Mouse (Mus musculus): ENCODE results near the gene Ankrd13b. TPM values are rescaled to one million over a fixed set of nuclear protein-coding genes. Genes with fewer than 3 reads are reported as not detected.
A peak's percentile ranks its signal among the peaks of the same experiment; 100 is the strongest.

Gene Ankrd13b
- polyA plus RNA-seq, 1 experiment from 2014 or later: 16.7 TPM

GRCm38 (mm10) chr11:77515637-77516552, 26.4 kb upstream of the Ankrd13b start, which contains the start of gene Trp53i13:
Gene Trp53i13 (minus strand): TSS chr11:77515980.
- Histone ChIP-seq H3K4me1 (replicated peaks) (peaks cover 84% of the 10 kb centered on the region), H3K36me3 (no peaks in the 10 kb centered on the region; the same call in 1 of the 2 replicates), H3K9me3 (no peaks in the 10 kb centered on the region), H3K27ac (peak within 1 kb of the TSS; percentile 86), H3K4me3 (peak within 1 kb of the TSS; percentile 64), H3K27me3 (ENCODE audit: insufficient read depth, poor library complexity, severe bottlenecking) (peaks cover 34% of the 10 kb centered on the region)
- DNase-seq (ENCODE audit: low spot score): no peak
- 7% methylated on average over 39 of the region's 39 CpGs for WGBS

GRCm38 (mm10) chr11:77514832-77515636, 25.6 kb upstream of the Ankrd13b start, which contains the start of gene Abhd15:
Gene Abhd15 (plus strand): TSS chr11:77515121.
- Histone ChIP-seq H3K27me3 (ENCODE audit: insufficient read depth, poor library complexity, severe bottlenecking) (peaks cover 34% of the 10 kb centered on the region), H3K4me1 (replicated peaks) (peaks cover 76% of the 10 kb centered on the region), H3K4me3 (peak within 1 kb of the TSS; percentile 64), H3K27ac (peak within 1 kb of the TSS; percentile 86), H3K9me3 (no peaks in the 10 kb centered on the region), H3K36me3 (peaks cover 8% of the 10 kb centered on the region; the same call in 1 of the 2 replicates)
- under 1% methylated on average over 72 of the region's 72 CpGs for WGBS
- DNase-seq (ENCODE audit: low spot score): peak; percentile 87

DNA sequence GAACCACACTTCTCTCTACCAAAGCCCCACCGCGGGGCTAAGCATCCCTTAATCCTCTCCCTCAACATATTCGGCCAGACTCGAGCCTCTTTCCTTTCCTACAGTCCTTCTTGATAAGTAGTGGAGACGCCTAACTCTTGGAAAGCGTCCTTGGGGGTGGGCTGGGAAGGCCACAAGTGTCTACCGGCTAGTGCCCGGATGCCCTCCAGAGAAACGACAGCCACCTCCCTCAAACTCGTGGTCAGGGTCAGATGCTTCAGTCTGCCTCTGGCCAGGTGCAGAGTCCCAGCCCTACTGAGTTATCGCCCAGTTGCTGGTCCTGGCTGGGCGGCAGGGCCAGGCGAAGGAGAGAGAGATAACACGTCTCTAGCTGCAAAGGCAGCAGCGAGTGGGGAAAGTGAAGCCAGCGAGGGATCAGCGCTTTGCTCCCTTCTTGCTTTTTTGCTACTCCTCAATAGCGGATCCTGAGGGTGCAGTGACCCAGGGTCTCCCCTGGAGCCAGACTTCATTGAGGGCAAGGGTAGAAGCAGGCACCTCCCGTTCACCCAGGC, 24.9 kb upstream of the Ankrd13b start:
- Histone ChIP-seq H3K27me3 (ENCODE audit: insufficient read depth, poor library complexity, severe bottlenecking) (peaks cover 34% of the 10 kb centered on the region), H3K27ac (peak overlapping the region; percentile 86)

GRCm38 (mm10) chr11:77513811-77514170, 24.3 kb upstream of the Ankrd13b start:
- Histone ChIP-seq H3K27ac (peak overlapping the region; percentile 90), H3K4me1 (replicated peaks) (peaks cover 74% of the 10 kb centered on the region)
- WGBS: 1% methylated on average over 10 of the region's 10 CpGs

More for the DNA sequence above, 24.9 kb upstream of the Ankrd13b start:
- no peak for DNase-seq (ENCODE audit: low spot score)
- Histone ChIP-seq H3K9me3 (no peaks in the 10 kb centered on the region), H3K36me3 (peaks cover 15% of the 10 kb centered on the region), H3K4me1 (replicated peaks) (peaks cover 73% of the 10 kb centered on the region), H3K4me3 (peak overlapping the region; percentile 64)
- 4% methylated on average over 19 of the region's 19 CpGs for WGBS

GRCm38 (mm10) chr11:77512891-77513810, 23.7 kb upstream of the Ankrd13b start:
- Histone ChIP-seq H3K27ac (peak overlapping the region; percentile 90), H3K9me3 (no peaks in the 10 kb centered on the region), H3K4me3 (peak overlapping the region; percentile 64), H3K27me3 (ENCODE audit: insufficient read depth, poor library complexity, severe bottlenecking) (peaks cover 30% of the 10 kb centered on the region), H3K4me1 (replicated peaks) (peaks cover 74% of the 10 kb centered on the region), H3K36me3 (peaks cover 24% of the 10 kb centered on the region)
- peak; percentile 94 for DNase-seq (ENCODE audit: low spot score)
- under 1% methylated on average over 71 of the region's 84 CpGs for WGBS

More at GRCm38 (mm10) chr11:77513811-77514170, 24.3 kb upstream of the Ankrd13b start:
- Histone ChIP-seq H3K27me3 (ENCODE audit: insufficient read depth, poor library complexity, severe bottlenecking) (peaks cover 34% of the 10 kb centered on the region), H3K4me3 (peak overlapping the region; percentile 64), H3K9me3 (no peaks in the 10 kb centered on the region), H3K36me3 (peaks cover 20% of the 10 kb centered on the region)
- DNase-seq (ENCODE audit: low spot score): no peak

- Histone ChIP-seq H3K9me3 (no peaks in the 10 kb centered on the region), H3K27me3 (ENCODE audit: insufficient read depth, poor library complexity, severe bottlenecking) (peaks cover 21% of the 10 kb centered on the region), H3K36me3 (peaks cover 39% of the 10 kb centered on the region), H3K4me3 (no peak overlapping the region), H3K4me1 (replicated peaks) (peaks cover 67% of the 10 kb centered on the region), H3K27ac (no peak overlapping the region)
- 86% methylated on average over 5 of the region's 5 CpGs for WGBS
- no peak for DNase-seq (ENCODE audit: low spot score)
Measured at GRCm38 (mm10) chr11:77511336-77511735, 21.9 kb upstream of the Ankrd13b start.

DNA sequence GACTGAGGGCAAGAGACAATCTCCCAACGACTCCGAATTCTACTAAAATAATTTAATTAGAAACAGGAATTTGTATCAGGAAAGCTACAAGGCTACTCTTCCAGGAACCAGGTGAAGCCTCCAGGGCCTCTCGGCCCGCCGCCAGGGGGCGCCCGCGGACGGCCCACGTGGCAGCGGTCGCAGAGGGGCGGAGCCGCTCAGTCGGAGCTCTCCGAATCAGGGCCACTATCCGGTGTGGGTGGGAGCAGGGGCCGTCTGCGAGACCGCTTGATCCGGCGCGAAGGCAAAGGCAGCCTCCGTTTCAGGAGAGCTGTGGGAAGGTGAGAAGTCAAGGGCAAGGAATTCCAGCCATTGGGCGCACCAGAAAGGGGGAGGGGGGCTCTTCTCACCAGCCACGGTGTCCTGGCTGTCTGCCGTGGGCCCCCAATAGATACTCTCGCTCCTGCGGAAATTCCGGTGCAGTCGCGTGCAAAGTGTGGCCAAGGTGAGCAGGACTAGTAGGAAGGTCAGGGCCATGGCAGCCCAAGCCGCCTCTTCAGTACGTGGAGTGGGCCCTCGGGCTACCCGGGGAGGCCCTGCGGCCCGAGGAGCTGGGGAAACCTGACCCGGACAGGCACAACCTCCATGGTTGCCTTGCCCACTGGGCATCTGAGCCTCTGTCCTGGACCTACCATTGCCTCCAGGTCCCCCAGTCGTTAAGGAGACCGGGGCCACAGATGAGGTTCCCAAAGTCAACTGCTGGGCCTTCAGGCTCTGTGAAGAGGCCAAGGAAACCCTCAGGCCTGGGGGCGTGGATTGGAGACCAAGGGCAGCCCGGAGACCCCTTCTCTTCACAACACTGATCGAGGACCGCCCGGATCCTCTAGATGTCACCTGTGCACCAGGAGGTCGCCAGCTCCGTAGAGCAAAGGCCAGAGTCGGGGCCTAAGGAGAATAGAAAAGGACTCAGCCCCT, 18.9 kb upstream of the Ankrd13b start:
- Histone ChIP-seq H3K27me3 (ENCODE audit: insufficient read depth, poor library complexity, severe bottlenecking) (no peaks in the 10 kb centered on the region; the same call in 1 of the 2 replicates), H3K9me3 (no peaks in the 10 kb centered on the region), H3K36me3 (peaks cover 69% of the 10 kb centered on the region), H3K4me1 (replicated peaks) (peaks cover 44% of the 10 kb centered on the region), H3K27ac (peak overlapping the region; percentile 54; the same call in 1 of the 2 replicates), H3K4me3 (peak overlapping the region; percentile 47)
- DNase-seq (ENCODE audit: low spot score): peak; percentile 83
- WGBS: 21% methylated on average over 49 of the region's 49 CpGs

GRCm38 (mm10) chr11:77507426-77507825, 17.9 kb upstream of the Ankrd13b start:
- H3K9me3 ChIP-seq: no peaks in the 10 kb centered on the region
- no peak overlapping the region for H3K27ac ChIP-seq
- H3K36me3 ChIP-seq: peaks cover 78% of the 10 kb centered on the region
- no peak for DNase-seq (ENCODE audit: low spot score)
- H3K4me3 ChIP-seq: peak overlapping the region; percentile 2; the same call in 1 of the 2 replicates
- no peaks in the 10 kb centered on the region for H3K27me3 ChIP-seq (ENCODE audit: insufficient read depth, poor library complexity, severe bottlenecking)
- WGBS: 75% methylated on average over 4 of the region's 4 CpGs
- peaks cover 39% of the 10 kb centered on the region for H3K4me1 ChIP-seq (replicated peaks)

- 85% methylated on average over 6 of the region's 6 CpGs for WGBS
- Histone ChIP-seq H3K9me3 (no peaks in the 10 kb centered on the region), H3K4me1 (replicated peaks) (peaks cover 35% of the 10 kb centered on the region), H3K4me3 (no peak overlapping the region), H3K27ac (no peak overlapping the region), H3K27me3 (ENCODE audit: insufficient read depth, poor library complexity, severe bottlenecking) (no peaks in the 10 kb centered on the region), H3K36me3 (peaks cover 83% of the 10 kb centered on the region)
- no peak for DNase-seq (ENCODE audit: low spot score)
Measured at GRCm38 (mm10) chr11:77506941-77507340, 17.5 kb upstream of the Ankrd13b start.

DNA sequence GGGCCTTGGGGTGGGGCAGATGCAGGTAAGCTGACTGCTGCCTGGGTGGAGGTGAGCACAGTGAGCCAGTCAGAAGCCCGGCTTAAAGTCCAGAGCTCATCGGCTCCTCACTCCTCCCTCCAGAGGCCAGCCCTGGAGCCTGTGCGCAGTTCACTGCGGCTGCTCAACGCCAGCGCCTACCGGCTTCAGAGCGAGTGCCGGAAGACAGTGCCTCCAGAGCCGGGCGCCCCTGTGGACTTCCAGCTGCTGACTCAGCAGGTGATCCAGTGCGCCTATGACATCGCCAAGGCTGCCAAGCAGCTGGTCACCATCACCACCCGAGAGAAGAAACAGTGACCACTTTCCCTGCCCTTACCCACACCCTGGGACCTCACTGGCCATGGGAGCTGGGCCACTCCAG, 16.8 kb upstream of the Ankrd13b start:
- Histone ChIP-seq H3K36me3 (peaks cover 90% of the 10 kb centered on the region), H3K4me3 (no peak overlapping the region)
- 90% methylated on average over 14 of the region's 14 CpGs for WGBS

More for the DNA sequence above, 16.8 kb upstream of the Ankrd13b start:
- peaks cover 38% of the 10 kb centered on the region for H3K4me1 ChIP-seq (replicated peaks)
- no peak overlapping the region for H3K27ac ChIP-seq
- H3K9me3 ChIP-seq: no peaks in the 10 kb centered on the region
- no peaks in the 10 kb centered on the region for H3K27me3 ChIP-seq (ENCODE audit: insufficient read depth, poor library complexity, severe bottlenecking)
- DNase-seq (ENCODE audit: low spot score): no peak

Data from hindbrain, embryonic 10.5 days (tissue).